27 mouse cellular contexts compared by ENCODE assay signal in the genomic region with DNA sequence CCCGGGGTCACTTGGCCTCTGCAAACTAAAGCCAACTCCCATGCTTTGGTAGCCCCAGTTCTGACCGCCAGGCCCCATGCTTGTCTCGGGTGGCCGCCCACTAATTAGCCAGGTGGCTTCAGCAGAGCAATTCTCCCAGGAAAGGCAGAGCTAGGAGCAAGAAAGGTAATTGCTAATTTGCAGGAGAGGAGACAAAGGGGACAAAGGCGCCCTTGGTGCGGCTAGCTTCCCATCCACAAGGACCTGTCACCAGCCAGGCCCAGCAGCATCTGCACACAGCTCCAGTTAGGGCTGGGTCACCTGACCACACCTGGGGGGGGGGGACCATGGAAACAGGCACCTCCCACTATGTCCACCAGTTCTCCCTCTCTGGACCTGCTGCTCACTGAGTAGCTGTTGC. TPM values are rescaled to one million over a fixed set of nuclear protein-coding genes. Genes with fewer than 3 reads are reported as not detected.
A peak's percentile ranks its signal among the peaks of the same experiment; 100 is the strongest.
DNase-seq lines count a peak whose midpoint lies in the region; ATAC-seq and TF ChIP-seq lines count a peak whose summit lies in the region.
"Had no signal": no experiment of that assay in that cellular context is flagged by ENCODE, and none has a peak within 500 bp of the region (broad histone marks: within the 10 kb centered on the region; RNA-seq: fewer than 3 reads in every experiment).

No protein-coding gene starts in this region.

- H3K4me2 ChIP-seq in hindbrain, embryonic 14.5 days (replicated peaks): no peak overlapping the region
- H3K4me2 ChIP-seq in hindbrain, embryonic 16.5 days (ENCODE audit: low read length): no peak overlapping the region
- H3K4me2 ChIP-seq in liver, embryonic 13.5 days: no peak overlapping the region
- H3K4me2 ChIP-seq in liver, postnatal 0 days (ENCODE audit: low read depth, low read length): no peak overlapping the region
- no peak overlapping the region for H3K4me2 ChIP-seq in embryonic facial prominence, embryonic 14.5 days (ENCODE audit: low read depth, low read length)
- H3K4me2 ChIP-seq: heart, embryonic 15.5 days; liver, embryonic 11.5 days; lung, embryonic 14.5 days; neural tube, embryonic 15.5 days; stomach, embryonic 15.5 days had no signal

- H3K27me3 ChIP-seq in hindbrain, embryonic 14.5 days (ENCODE audit: control insufficient read depth, insufficient read depth, low read length): no peaks in the 10 kb centered on the region
- no peaks in the 10 kb centered on the region for H3K27me3 ChIP-seq in hindbrain, embryonic 16.5 days (replicated peaks; ENCODE audit: control insufficient read depth, insufficient read depth, low read length)
- no peaks in the 10 kb centered on the region for H3K27me3 ChIP-seq in liver, embryonic 13.5 days
- no peaks in the 10 kb centered on the region for H3K27me3 ChIP-seq in liver, postnatal 0 days (ENCODE audit: insufficient read depth, low read length)
- H3K27me3 ChIP-seq in embryonic facial prominence, embryonic 14.5 days (replicated peaks; ENCODE audit: control insufficient read depth, insufficient read depth, low read length): no peaks in the 10 kb centered on the region
- H3K27me3 ChIP-seq: heart, embryonic 15.5 days; neural tube, embryonic 15.5 days; stomach, embryonic 15.5 days had no signal

- no peak for TF ChIP-seq EP300 in liver, postnatal 0 days (IDR thresholded peaks at IDR 0.05; ENCODE audit: low read depth)

- peak overlapping the region; percentile 3; the same call in 1 of the 2 replicates for H3K27ac ChIP-seq in hindbrain, embryonic 14.5 days
- H3K27ac ChIP-seq in hindbrain, embryonic 16.5 days (ENCODE audit: low read depth, low read length): no peak overlapping the region
- peak overlapping the region; percentile 16; the same call in 1 of the 2 replicates for H3K27ac ChIP-seq in liver, embryonic 13.5 days
- no peak overlapping the region for H3K27ac ChIP-seq in liver, postnatal 0 days (ENCODE audit: low read depth)
- no peak overlapping the region for H3K27ac ChIP-seq in embryonic facial prominence, embryonic 14.5 days (replicated peaks; ENCODE audit: low read depth, low read length)
- H3K27ac ChIP-seq: heart, adult 2 months; heart, embryonic 15.5 days; neural tube, embryonic 15.5 days; stomach, embryonic 15.5 days had no signal

- no peak overlapping the region for H3K9ac ChIP-seq in hindbrain, embryonic 14.5 days
- no peak overlapping the region for H3K9ac ChIP-seq in hindbrain, embryonic 16.5 days (ENCODE audit: low read depth, low read length)
- no peak overlapping the region for H3K9ac ChIP-seq in liver, embryonic 13.5 days
- H3K9ac ChIP-seq in liver, postnatal 0 days (replicated peaks): no peak overlapping the region
- no peak overlapping the region for H3K9ac ChIP-seq in embryonic facial prominence, embryonic 14.5 days (ENCODE audit: low read depth, low read length)
- H3K9ac ChIP-seq: heart, embryonic 15.5 days; lung, embryonic 14.5 days; neural tube, embryonic 15.5 days; stomach, embryonic 15.5 days had no signal

- TF ChIP-seq CTCF in liver, postnatal 0 days (IDR thresholded peaks at IDR 0.05; ENCODE audit: low read depth): no peak

- H3K4me3 ChIP-seq in hindbrain, embryonic 14.5 days (replicated peaks; ENCODE audit: low read length): no peak overlapping the region
- no peak overlapping the region for H3K4me3 ChIP-seq in hindbrain, embryonic 16.5 days (ENCODE audit: low read length)
- H3K4me3 ChIP-seq in liver, embryonic 13.5 days (replicated peaks): no peak overlapping the region
- H3K4me3 ChIP-seq in liver, postnatal 0 days (ENCODE audit: low read depth, low read length): no peak overlapping the region
- H3K4me3 ChIP-seq in embryonic facial prominence, embryonic 14.5 days (ENCODE audit: low read depth, low read length): no peak overlapping the region
- H3K4me3 ChIP-seq: heart, adult 2 months; heart, embryonic 15.5 days; neural tube, embryonic 15.5 days; stomach, embryonic 15.5 days had no signal

- H3K9me3 ChIP-seq in hindbrain, embryonic 14.5 days (ENCODE audit: control insufficient read depth, low read length): no peaks in the 10 kb centered on the region
- H3K9me3 ChIP-seq in hindbrain, embryonic 16.5 days (ENCODE audit: control insufficient read depth, low read length): no peaks in the 10 kb centered on the region
- no peaks in the 10 kb centered on the region for H3K9me3 ChIP-seq in liver, embryonic 13.5 days (replicated peaks)
- H3K9me3 ChIP-seq in liver, postnatal 0 days (ENCODE audit: low read length): no peaks in the 10 kb centered on the region
- H3K9me3 ChIP-seq in embryonic facial prominence, embryonic 14.5 days (ENCODE audit: control insufficient read depth, low read length): no peaks in the 10 kb centered on the region
- H3K9me3 ChIP-seq: G1E; heart, embryonic 15.5 days; neural tube, embryonic 15.5 days; stomach, embryonic 15.5 days had no signal

- peaks cover 38% of the 10 kb centered on the region for H3K4me1 ChIP-seq in hindbrain, embryonic 14.5 days (replicated peaks; ENCODE audit: control insufficient read depth, insufficient read depth, low read length)
- H3K4me1 ChIP-seq in hindbrain, embryonic 16.5 days (ENCODE audit: control insufficient read depth, insufficient read depth, low read depth, low read length): peaks cover 32% of the 10 kb centered on the region
- H3K4me1 ChIP-seq in liver, embryonic 13.5 days (replicated peaks): peaks cover 87% of the 10 kb centered on the region
- peaks cover 11% of the 10 kb centered on the region for H3K4me1 ChIP-seq in liver, postnatal 0 days (ENCODE audit: insufficient read depth)
- H3K4me1 ChIP-seq in embryonic facial prominence, embryonic 14.5 days (ENCODE audit: control insufficient read depth, insufficient read depth, low read length): no peaks in the 10 kb centered on the region

- 54% methylated on average over 6 of the region's 6 CpGs for WGBS in hindbrain, embryonic 14.5 days
- WGBS in hindbrain, embryonic 16.5 days: 46% methylated on average over 5 of the region's 6 CpGs
- 81% methylated on average over 6 of the region's 6 CpGs for WGBS in liver, embryonic 13.5 days (ENCODE audit: insufficient replicate concordance)
- WGBS in liver, postnatal 0 days (ENCODE audit: insufficient replicate concordance): 80% methylated on average over 6 of the region's 6 CpGs
- 60% methylated on average over 6 of the region's 6 CpGs for WGBS in embryonic facial prominence, embryonic 14.5 days

- peak; percentile 52 for DNase-seq in cerebellum, adult 9-10 months
- no peak for DNase-seq in hindbrain, embryonic 14.5 days (ENCODE audit: low spot score)
- no peak for DNase-seq in liver, embryonic 13.5 days
- DNase-seq in liver, postnatal 0 days: no peak
- DNase-seq in embryonic facial prominence, embryonic 14.5 days (ENCODE audit: low spot score): peak; percentile 16
- DNase-seq in adrenal gland, postnatal 25 days: no peak
- DNase-seq: adrenal gland, postnatal 10 days; embryo, embryonic 11 days; gastrocnemius, postnatal 25 days; heart, adult 2 months; heart, postnatal 4 days; lung, postnatal 36 days; thymus, adult 18-20 months had no signal

- no peak for ATAC-seq in cerebellum, adult (ENCODE audit: insufficient number of reproducible peaks, low FRiP score, low TSS enrichment)
- no peak for ATAC-seq in hindbrain, embryonic 14.5 days (ENCODE audit: low FRiP score)
- no peak for ATAC-seq in hindbrain, embryonic 16.5 days
- ATAC-seq in liver, embryonic 13.5 days (ENCODE audit: low read depth): no peak
- ATAC-seq in liver, postnatal 0 days: no peak
- no peak for ATAC-seq in embryonic facial prominence, embryonic 14.5 days (ENCODE audit: low read depth)
- ATAC-seq: activated CD4-positive, CD25-positive, alpha-beta regulatory T cell, adult 4 months; forebrain, embryonic 14.5 days had no signal

- H3K36me3 ChIP-seq in hindbrain, embryonic 14.5 days (replicated peaks; ENCODE audit: control insufficient read depth, insufficient read depth): no peaks in the 10 kb centered on the region
- no peaks in the 10 kb centered on the region for H3K36me3 ChIP-seq in hindbrain, embryonic 16.5 days (ENCODE audit: control insufficient read depth, insufficient read depth, low read length)
- no peaks in the 10 kb centered on the region for H3K36me3 ChIP-seq in liver, embryonic 13.5 days
- H3K36me3 ChIP-seq in liver, postnatal 0 days (replicated peaks; ENCODE audit: insufficient read depth, low read length): no peaks in the 10 kb centered on the region
- H3K36me3 ChIP-seq in embryonic facial prominence, embryonic 14.5 days (ENCODE audit: control insufficient read depth, insufficient read depth, low read length): no peaks in the 10 kb centered on the region
- H3K36me3 ChIP-seq: heart, embryonic 15.5 days; neural tube, embryonic 15.5 days; stomach, embryonic 15.5 days had no signal

RNA-seq across cellular contexts. Expression of a gene that starts 18.2 kb away (rescaled TPM):
- polyA plus RNA-seq in hindbrain, embryonic 14.5 days (2014; fragmentation: Nextera tagmentation; extraction: Ambion mirVana): 44.8 and 49.8 TPM in 2 replicates
- polyA plus RNA-seq in hindbrain, embryonic 16.5 days (2015; fragmentation: Nextera tagmentation; extraction: Ambion mirVana): 33.7 and 40.7 TPM in 2 replicates
- polyA plus RNA-seq in liver, embryonic 13.5 days (2015; fragmentation: Nextera tagmentation; extraction: Ambion mirVana): 5.3 and 5.4 TPM in 2 replicates
- polyA plus RNA-seq in liver, postnatal 0 days (2015; fragmentation: Nextera tagmentation; extraction: Ambion mirVana): 1.7 and 1.9 TPM in 2 replicates
- 11.6 and 12.9 TPM in 2 replicates for polyA plus RNA-seq in embryonic facial prominence, embryonic 14.5 days (2014; fragmentation: Nextera tagmentation; extraction: Ambion mirVana)
- total RNA-seq in adrenal gland, postnatal 25 days (2021): 12.7 and 16.1 TPM in 2 replicates

RNA-seq across cellular contexts. Expression of a gene that starts 19.0 kb away (rescaled TPM):
- not detected in 2 replicates for polyA plus RNA-seq in hindbrain, embryonic 14.5 days (2014; fragmentation: Nextera tagmentation; extraction: Ambion mirVana)
- polyA plus RNA-seq in hindbrain, embryonic 16.5 days (2015; fragmentation: Nextera tagmentation; extraction: Ambion mirVana): not detected in 2 replicates
- polyA plus RNA-seq in liver, embryonic 13.5 days (2015; fragmentation: Nextera tagmentation; extraction: Ambion mirVana): not detected in 2 replicates
- not detected in 2 replicates for polyA plus RNA-seq in liver, postnatal 0 days (2015; fragmentation: Nextera tagmentation; extraction: Ambion mirVana)
- polyA plus RNA-seq in embryonic facial prominence, embryonic 14.5 days (2014; fragmentation: Nextera tagmentation; extraction: Ambion mirVana): not detected in 2 replicates
- not detected in 2 replicates for total RNA-seq in adrenal gland, postnatal 25 days (2021)
- total RNA-seq: adrenal gland, postnatal 10 days; G1E; gastrocnemius, postnatal 25 days; heart, adult 2 months; heart, postnatal 4 days; layer of hippocampus, postnatal 10 days; megakaryocyte-erythroid progenitor cell, adult 5-6 weeks had no signal
- polyA plus RNA-seq: activated CD4-positive, CD25-positive, alpha-beta regulatory T cell, adult 4 months; forebrain, embryonic 14.5 days; G1E; heart, adult 2 months; heart, embryonic 15.5 days; intestine, embryonic 14.5 days; limb, embryonic 11.5 days; liver, embryonic 11.5 days; lung, embryonic 14.5 days; neural tube, embryonic 15.5 days; stomach, embryonic 15.5 days had no signal

Comparison
In these comparisons a context has a peak if more than half of its experiments do, and no peak if none do; other contexts are left out.
1. H3K27ac ChIP-seq: peak in hindbrain, embryonic 14.5 days (single experiment) and liver, embryonic 13.5 days (single experiment); none in hindbrain, embryonic 16.5 days (single experiment), liver, postnatal 0 days (single experiment) and embryonic facial prominence, embryonic 14.5 days (single experiment).
2. DNase-seq: peak in cerebellum, adult 9-10 months (single experiment) and embryonic facial prominence, embryonic 14.5 days (single experiment); none in hindbrain, embryonic 14.5 days (single experiment), liver, embryonic 13.5 days (single experiment), liver, postnatal 0 days (single experiment) and adrenal gland, postnatal 25 days (single experiment).